Mouse (Mus musculus) CH12.LX (cell line): ENCODE results near the gene Dicer1.

Experiments used
- MAX ChIP-seq: IDR thresholded peaks from 2 replicates; pipeline ENCODE4 v1.6.1; 2011; ENCODE audit warnings: low read length, improper control_type of control experiment
- NELFE ChIP-seq: IDR thresholded peaks from 2 replicates; pipeline ENCODE4 v1.6.1; 2011; ENCODE audit warnings: low read depth, low read length, improper control_type of control experiment
- SMC3 ChIP-seq: IDR thresholded peaks from 2 replicates; pipeline ENCODE4 v1.6.1; 2011; ENCODE audit warnings: low read depth, low read length, improper control_type of control experiment
- USF1 ChIP-seq: IDR thresholded peaks from 2 replicates; pipeline ENCODE4 v1.6.1; 2014; ENCODE audit warnings: low read depth, mild to moderate bottlenecking, inconsistent platforms, low read length, improper control_type of control experiment

GRCm38 (mm10) chr12:104771941-104772340 lies 20.2 kb upstream of the Dicer1 start:
- no peak for TF ChIP-seq USF1
- TF ChIP-seq NELFE = no peak
- peak; percentile 27 for TF ChIP-seq SMC3
- TF ChIP-seq MAX = no peak
